Mouse (Mus musculus): ENCODE measurements around the gene Ccdc149. TPM values are rescaled to one million over a fixed set of nuclear protein-coding genes. Genes with fewer than 3 reads are reported as not detected.
A peak's percentile ranks its signal among the peaks of the same experiment; 100 is the strongest.

The Ccdc149 gene
- polyA plus RNA-seq, 1 experiment from 2014 or later: 2.5 TPM

- no peak for DNase-seq (ENCODE audit: low spot score)
- 85% methylated on average over 3 of the region's 3 CpGs for WGBS
- H3K4me3 ChIP-seq: no peak overlapping the region
Measured at GRCm38 (mm10) chr5:52335590-52335989, 135.7 kb downstream of the Ccdc149 start.

DNA sequence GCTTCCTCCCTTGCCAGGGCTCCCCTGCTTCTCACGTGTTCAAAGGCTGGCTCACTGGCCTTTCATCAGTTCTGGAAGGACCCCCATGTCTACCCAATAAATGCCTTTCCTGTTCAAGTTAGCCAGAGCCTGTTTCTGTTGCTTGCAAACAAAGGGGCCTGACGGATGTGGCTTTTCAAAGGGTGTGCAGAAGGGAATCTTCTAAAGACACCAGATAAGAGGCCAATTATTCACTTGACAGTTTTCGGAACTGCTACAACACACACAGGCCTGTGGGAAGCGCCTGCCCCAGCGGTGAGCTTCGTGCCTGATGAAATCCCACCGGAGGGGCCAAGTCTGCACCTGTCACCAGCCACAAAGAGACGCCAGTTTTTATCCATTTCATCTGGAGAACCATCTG lies 139.2 kb downstream of the Ccdc149 start:
- Histone ChIP-seq H3K36me3 (no peaks in the 10 kb centered on the region), H3K9me3 (no peaks in the 10 kb centered on the region), H3K27ac (no peak overlapping the region), H3K4me1 (replicated peaks) (peaks cover 8% of the 10 kb centered on the region), H3K27me3 (ENCODE audit: insufficient read depth, poor library complexity, severe bottlenecking) (no peaks in the 10 kb centered on the region), H3K4me3 (no peak overlapping the region)
- 19% methylated on average over 8 of the region's 8 CpGs for WGBS
- peak; percentile 3 for DNase-seq (ENCODE audit: low spot score)

More at GRCm38 (mm10) chr5:52335590-52335989, 135.7 kb downstream of the Ccdc149 start:
- Histone ChIP-seq H3K36me3 (no peaks in the 10 kb centered on the region), H3K9me3 (no peaks in the 10 kb centered on the region), H3K27me3 (ENCODE audit: insufficient read depth, poor library complexity, severe bottlenecking) (no peaks in the 10 kb centered on the region), H3K27ac (no peak overlapping the region), H3K4me1 (replicated peaks) (peaks cover 8% of the 10 kb centered on the region)

Other genes starting within 250 kb of the Ccdc149 start
- gene Sod3, start 107.7 kb downstream of the Ccdc149 start, polyA plus RNA-seq (2016; fragmentation: Nextera tagmentation; extraction: Ambion mirVana): 1.5 and 2.0 TPM in 2 replicates
- gene Lgi2, start 94.9 kb upstream of the Ccdc149 start, polyA plus RNA-seq (2016; fragmentation: Nextera tagmentation; extraction: Ambion mirVana): 1.3 and 1.7 TPM in 2 replicates
- 7.4 and 9.3 TPM in 2 replicates for gene Sepsecs, start 198.2 kb upstream of the Ccdc149 start, polyA plus RNA-seq (2016; fragmentation: Nextera tagmentation; extraction: Ambion mirVana)

Data from hindbrain, embryonic 10.5 days (tissue).